Mouse (Mus musculus): ENCODE results near the gene P2rx5.

DNA sequence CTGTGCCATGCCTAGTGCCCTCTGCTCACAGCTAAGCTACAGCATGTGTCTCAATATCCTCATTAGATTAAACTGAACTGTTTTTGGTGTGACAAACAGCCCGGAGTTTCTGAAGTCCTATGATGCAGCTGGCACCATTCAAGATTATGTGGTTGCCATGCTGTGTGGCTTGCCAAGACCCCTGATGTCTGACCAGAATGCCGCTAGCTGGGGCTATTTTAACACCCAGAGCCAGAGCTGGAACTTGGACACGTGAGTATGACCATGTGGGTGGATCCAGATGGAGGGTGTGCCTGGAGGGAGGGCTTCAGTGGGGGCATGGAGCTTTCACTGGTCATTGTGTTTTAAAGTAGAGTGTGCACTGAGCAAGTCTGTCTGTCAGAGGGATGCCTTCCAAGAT is 53.7 kb downstream of the P2rx5 start:
- TF ChIP-seq CTCF (IDR thresholded peaks at IDR 0.05; ENCODE audit: extremely low read depth, insufficient read depth, low read length): no peak
- TF ChIP-seq POLR2A (IDR thresholded peaks at IDR 0.05; ENCODE audit: extremely low read depth, insufficient read depth, low read length): no peak

Measured in cortical plate, adult 2 months (tissue).